Mouse (Mus musculus) Patski (cell line): ENCODE data around the gene Apoc1. TPM values are rescaled to one million over a fixed set of nuclear protein-coding genes. Genes with fewer than 3 reads are reported as not detected.

ENCODE experiments used
- ATAC-seq: fragments of 100-300 bp; one replicate; pipeline ENCODE4 v1.8.0; 2021
- CTCF ChIA-PET: fragments of 350-600 bp; sonication (Branson Sonifier 250); formaldehyde crosslinking; loops from one replicate; lab custom pipeline; 2022; ENCODE audit warnings: inconsistent platforms; lab: Charles Lee
- POLR2A ChIA-PET: fragments of 350-600 bp; sonication (Branson Sonifier 250); formaldehyde crosslinking; loops from one replicate; lab custom pipeline; 2022; ENCODE audit warnings: antibody characterized with exemption, inconsistent platforms; lab: Charles Lee
- DNase-seq: peaks from one replicate; pipeline ENCODE4 v3.0.0-alpha.2; 2011; ENCODE audit warnings: low read depth, low spot score
- H3K27me3 ChIP-seq: fragments of 371-371 bp; one replicate; pipeline ENCODE4 v1.5.1; 2021
- CTCF ChIP-seq: fragments of 100-300 bp; IDR thresholded peaks from one replicate; pipeline ENCODE4 v1.5.1; 2021
- in situ Hi-C: fragments of 300-500 bp; cut with MboI; formaldehyde crosslinking; loops from 3 replicates; pipeline ENCODE4 v1.11.1; 2018; ENCODE audit warnings: low pct_unique_long_range_greater_than_20kb, mixed read lengths
- polyA plus RNA-seq: library from polyadenylated mRNA; unstranded; gene quantifications from one replicate; pipeline ENCODE4 v1.2.3, GENCODE M21; 2021

Gene Apoc1
- polyA plus RNA-seq, 1 experiment from 2014 or later = 1.6 TPM

GRCm38 (mm10) chr7:19710650-19711049 is 18.2 kb upstream of the Apoc1 start:
- in situ Hi-C loops = loop anchor here (5.0 kb wide), 1 partner anchor 43 kb away; the partner anchor contains the start of gene Clptm1
- DNase-seq (no peak), ATAC-seq (no peak)
- no peak for TF ChIP-seq CTCF
- ChIA-PET POLR2A (interaction anchor here (1.8 kb wide), 1 partner anchor 11 kb away, joined by 4 read pairs; no protein-coding TSS in a partner anchor), CTCF (interaction anchor here (1.4 to 6.6 kb wide), 3 partner anchors 8 to 42 kb away, joined by 5 to 43 read pairs (median 6); no protein-coding TSS in a partner anchor)
- H3K27me3 ChIP-seq = no peaks in the 10 kb centered on the region

DNA sequence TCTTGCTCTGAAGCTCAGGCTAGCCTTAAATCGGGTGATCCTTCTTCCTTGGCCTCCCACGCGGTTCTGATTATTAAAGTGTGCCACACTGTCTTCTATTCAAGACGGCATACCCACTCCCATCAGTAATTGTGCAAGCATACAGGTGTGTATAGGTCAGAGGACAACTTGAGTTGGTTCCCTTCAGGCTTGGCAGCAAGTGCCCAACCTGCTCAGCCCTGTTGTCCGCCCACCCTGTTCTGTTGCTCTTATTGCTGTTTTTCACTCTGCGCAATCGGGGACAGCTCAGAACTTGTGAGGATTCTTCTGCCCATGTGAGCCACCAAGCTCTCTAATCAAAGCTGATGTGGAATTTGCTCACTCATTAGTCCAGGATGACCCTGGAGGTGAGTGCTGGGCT is 12.8 kb upstream of the Apoc1 start:
- in situ Hi-C loops = no loop called here
- POLR2A ChIA-PET = no interaction called here
- no peak for ATAC-seq
- no peak for TF ChIP-seq CTCF
- CTCF ChIA-PET = interaction anchor here (1.6 to 10.2 kb wide), 2 partner anchors 8 to 38 kb away, joined by 4 to 120 read pairs; partner anchors contain the start of gene Clptm1
- DNase-seq = no peak
- no peaks in the 10 kb centered on the region for H3K27me3 ChIP-seq

DNA sequence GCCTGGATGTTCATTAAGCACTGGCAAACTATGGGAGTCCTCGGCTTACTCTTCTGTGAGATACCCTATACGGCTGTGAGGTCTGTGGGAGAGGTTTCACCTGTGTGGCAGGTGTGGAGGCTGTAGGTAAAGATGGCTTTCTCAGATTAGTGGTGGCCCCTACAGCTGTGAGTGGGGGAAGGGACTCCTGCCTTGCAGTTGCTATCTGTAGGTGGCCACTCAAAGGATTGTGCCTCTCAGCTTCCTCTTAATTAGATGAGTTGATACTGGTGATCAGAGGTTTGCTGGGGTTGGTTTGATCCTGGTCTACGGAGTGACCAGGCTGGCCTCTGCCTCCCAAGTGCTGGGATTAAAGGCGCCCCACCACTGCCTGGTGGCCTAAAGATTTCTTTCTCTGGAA is 12.0 kb upstream of the Apoc1 start:
- CTCF ChIA-PET = interaction anchor here (1.6 to 10.2 kb wide), 2 partner anchors 9 to 37 kb away, joined by 4 to 120 read pairs; partner anchors contain the start of gene Clptm1
- POLR2A ChIA-PET = no interaction called here
- DNase-seq (no peak), ATAC-seq (no peak)
- TF ChIP-seq CTCF = no peak
- H3K27me3 ChIP-seq = no peaks in the 10 kb centered on the region
- in situ Hi-C loops = no loop called here

- DNase-seq (no peak), ATAC-seq (no peak)
- ChIA-PET CTCF (interaction anchor here (1.2 to 10.2 kb wide), 3 partner anchors 8 to 35 kb away, joined by 5 to 120 read pairs (median 5); partner anchors contain the start of gene Clptm1), POLR2A (interaction anchor here (3.7 kb wide), 1 partner anchor 34 kb away, joined by 16 read pairs; no protein-coding TSS in a partner anchor)
- in situ Hi-C loops = no loop called here
- no peaks in the 10 kb centered on the region for H3K27me3 ChIP-seq
- no peak for TF ChIP-seq CTCF
Measured at GRCm38 (mm10) chr7:19702859-19703555, 10.5 kb upstream of the Apoc1 start.

- no peaks in the 10 kb centered on the region for H3K27me3 ChIP-seq
- DNase-seq (no peak), ATAC-seq (peak; percentile 83)
- POLR2A ChIA-PET = interaction anchor here (0.5 to 3.7 kb wide), 4 partner anchors 17 to 193 kb away, joined by 3 to 16 read pairs (median 4); partner anchors contain the start of genes Bloc1s3 and Trappc6a
- no peak for TF ChIP-seq CTCF
- in situ Hi-C loops = no loop called here
- CTCF ChIA-PET = interaction anchor here (0.7 to 10.2 kb wide), 9 partner anchors 10 to 139 kb away, joined by 3 to 120 read pairs (median 5); partner anchors contain the start of genes Apoc2, Clptm1 and Ppp1r37
Measured at GRCm38 (mm10) chr7:19701069-19701761, 8.8 kb upstream of the Apoc1 start.

- POLR2A ChIA-PET = interaction anchor here (0.5 to 3.7 kb wide), 5 partner anchors 10 to 192 kb away, joined by 3 to 16 read pairs (median 4); partner anchors contain the start of genes Bloc1s3 and Trappc6a
- ATAC-seq (no peak), DNase-seq (no peak)
- in situ Hi-C loops = no loop called here
- CTCF ChIA-PET = interaction anchor here (0.7 to 10.2 kb wide), 9 partner anchors 11 to 138 kb away, joined by 3 to 120 read pairs (median 5); partner anchors contain the start of genes Apoc2, Clptm1 and Ppp1r37
- no peaks in the 10 kb centered on the region for H3K27me3 ChIP-seq
- no peak for TF ChIP-seq CTCF
Measured at GRCm38 (mm10) chr7:19700299-19701068, 8.0 kb upstream of the Apoc1 start.

DNA sequence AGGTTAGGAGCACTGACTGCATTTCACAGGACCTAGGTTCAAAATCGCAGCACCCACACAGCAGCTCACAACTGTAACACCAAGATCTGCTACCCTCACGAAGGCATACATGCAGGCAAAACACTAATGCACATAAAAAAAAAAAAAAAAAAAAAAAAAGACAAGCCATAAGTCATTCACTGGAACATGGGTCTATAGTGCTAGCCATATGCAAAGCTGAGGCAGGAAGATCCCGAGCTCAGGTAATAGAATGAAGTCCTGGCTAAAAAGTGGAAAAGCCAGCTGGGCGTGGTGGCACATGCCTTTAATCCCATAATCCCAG is 7.3 kb upstream of the Apoc1 start:
- TF ChIP-seq CTCF = no peak
- ChIA-PET POLR2A (interaction anchor here (0.5 to 3.7 kb wide), 4 partner anchors 8 to 31 kb away, joined by 4 to 16 read pairs (median 4); no protein-coding TSS in a partner anchor), CTCF (interaction anchor here (1.0 to 10.2 kb wide), 7 partner anchors 12 to 190 kb away, joined by 3 to 120 read pairs (median 5); partner anchors contain the start of genes Apoc2 and Clptm1)
- no peak for DNase-seq
- ATAC-seq = no peak
- in situ Hi-C loops = no loop called here
- no peaks in the 10 kb centered on the region for H3K27me3 ChIP-seq

- ChIA-PET POLR2A (interaction anchor here (0.5 to 3.7 kb wide), 5 partner anchors 8 to 30 kb away, joined by 3 to 16 read pairs (median 4); no protein-coding TSS in a partner anchor), CTCF (interaction anchor here (1.0 to 10.2 kb wide), 3 partner anchors 21 to 191 kb away, joined by 3 to 120 read pairs (median 6); partner anchors contain the start of genes Apoc2 and Clptm1)
- no peak for ATAC-seq
- in situ Hi-C loops = no loop called here
- no peak for TF ChIP-seq CTCF
- no peak for DNase-seq
- no peaks in the 10 kb centered on the region for H3K27me3 ChIP-seq
Measured at GRCm38 (mm10) chr7:19698907-19699826, 6.7 kb upstream of the Apoc1 start, which contains the start of gene Apoe. Gene Apoe, minus strand, starts transcription at chr7:19699188.
